Mouse (Mus musculus): ENCODE results near the gene Fuk.

DNA sequence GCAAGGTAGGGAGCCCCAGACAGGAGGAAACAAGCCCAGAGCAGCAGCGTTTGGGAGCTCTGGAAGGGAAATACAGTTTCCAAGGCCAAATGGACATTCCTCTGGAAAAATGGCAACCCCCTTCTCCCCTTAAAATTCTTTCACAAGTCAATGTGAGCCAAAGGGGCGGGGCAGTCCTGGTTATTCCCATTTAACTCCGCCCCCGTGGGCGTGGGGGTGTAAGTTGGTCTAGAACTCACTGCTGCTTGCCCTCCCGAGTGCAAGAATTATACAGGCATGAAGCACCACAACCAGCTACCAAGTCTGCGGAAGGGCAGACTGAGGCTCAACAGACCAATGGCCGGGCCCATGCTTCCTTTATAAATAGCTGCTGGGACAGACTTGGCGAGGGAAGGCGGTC lies 7.4 kb downstream of the Fuk start:
- TF ChIP-seq CTCF (IDR thresholded peaks at IDR 0.05; ENCODE audit: insufficient read depth, low read depth, low read length) (no peak), POLR2A (IDR thresholded peaks at IDR 0.05; ENCODE audit: insufficient read depth, low read depth, low read length) (no peak)

Measured in olfactory bulb, adult 2 months (tissue).